Mouse (Mus musculus) skeletal muscle tissue, adult 2 months (tissue): ENCODE measurements at regions not wholly inside any gene's neighbourhood (a gene's known extent, or its start where the extent isn't known, plus 50 kb on each side); places are given as distances from the start of the nearest gene placed in this dataset.

ENCODE experiments used
- DNase-seq: peaks from one replicate; pipeline ENCODE4 v3.0.0-alpha.2; 2012; ENCODE audit warnings: low read depth, low spot score

DNA sequence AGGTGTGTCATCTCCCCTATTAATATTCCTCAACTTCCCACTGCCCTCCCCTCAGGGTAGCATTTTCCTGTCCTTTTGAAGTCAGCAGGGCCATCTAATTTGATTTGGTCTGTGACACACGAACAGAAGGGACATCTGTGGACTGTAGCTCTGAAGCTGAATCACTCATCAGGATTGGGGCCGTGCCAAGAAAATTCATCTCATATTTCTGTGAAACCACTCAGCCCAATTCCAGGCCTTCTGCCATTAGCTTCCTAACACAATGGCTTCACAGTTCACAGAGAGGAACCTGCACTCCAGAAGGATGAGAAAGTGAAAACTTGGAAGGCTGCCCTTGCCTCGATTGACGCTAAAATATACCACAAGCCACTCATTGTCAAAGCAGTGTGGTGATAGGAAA is 86.1 kb downstream of the Abhd5 start:
- no peak for DNase-seq

DNA sequence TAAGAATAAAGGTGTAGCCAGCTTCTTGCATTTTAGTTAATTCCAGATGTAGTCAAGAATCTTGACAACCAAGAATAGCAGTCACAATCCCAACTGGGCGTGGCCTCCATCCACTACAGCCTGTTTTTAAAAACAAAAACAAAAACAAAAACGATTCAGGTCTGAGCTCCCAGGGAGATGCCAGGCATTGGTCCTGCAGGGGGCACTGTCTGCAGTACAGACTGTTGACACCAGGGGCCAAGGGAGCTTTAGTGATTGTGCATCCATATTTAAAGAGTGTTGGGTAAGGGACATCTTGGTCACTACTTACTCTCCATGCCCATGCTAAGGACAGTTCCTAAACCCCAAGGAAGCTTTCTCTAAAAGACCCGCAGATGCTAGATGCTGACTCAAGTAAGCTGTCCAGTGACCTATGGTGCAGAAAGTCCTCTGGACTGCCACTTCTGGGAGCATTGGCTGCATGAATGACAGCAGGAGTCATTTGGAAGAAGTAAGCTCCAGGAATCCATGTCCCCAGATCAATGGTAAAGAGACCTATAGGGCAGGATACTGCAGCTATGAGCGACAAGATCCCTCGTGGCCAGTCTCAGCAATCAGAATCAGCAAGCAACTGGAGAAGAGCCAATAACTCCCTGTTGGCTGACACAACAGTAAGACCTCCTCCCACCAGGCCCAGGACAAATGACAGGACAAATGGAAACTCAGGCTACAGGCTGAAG is 95.1 kb downstream of the Abhd5 start:
- DNase-seq: no peak

DNA sequence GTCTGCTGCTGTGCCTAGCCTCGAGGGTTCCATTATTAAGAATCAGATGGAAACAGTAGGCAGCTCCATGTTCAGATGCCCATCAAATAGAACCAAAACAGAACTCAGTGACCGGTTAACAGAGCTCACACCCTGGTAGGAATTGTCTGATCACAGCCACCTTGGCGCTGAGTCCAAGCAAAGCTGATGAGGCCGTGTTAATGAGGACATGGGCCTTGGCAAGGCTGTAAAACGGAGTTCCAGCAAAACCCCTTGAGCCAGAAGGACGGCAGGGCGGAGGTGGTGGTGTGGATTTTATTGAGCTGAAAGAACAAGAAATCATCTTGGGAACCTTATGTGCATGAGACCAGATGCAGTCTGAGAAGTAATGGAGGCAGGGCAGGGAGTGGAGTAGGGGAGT is 96.2 kb downstream of the Abhd5 start:
- no peak for DNase-seq

DNA sequence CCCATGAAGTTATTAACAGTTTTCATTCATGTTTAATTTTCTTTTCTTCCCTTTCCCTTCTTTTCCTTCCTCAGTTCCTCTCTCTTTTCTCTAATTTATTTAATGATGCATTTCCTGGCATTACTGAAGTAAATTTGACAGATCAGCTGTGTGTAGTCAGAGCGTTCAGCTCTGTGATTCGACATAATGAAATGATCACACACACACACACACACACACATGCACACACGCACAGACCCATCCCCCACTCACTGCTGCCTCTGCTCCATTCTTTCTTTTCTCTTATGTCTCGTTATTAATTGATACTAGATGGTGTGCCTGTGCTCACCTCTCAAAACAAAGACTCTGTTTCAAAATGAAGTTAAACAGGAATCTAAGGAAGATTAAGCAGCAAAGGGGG is 96.9 kb downstream of the Abhd5 start:
- DNase-seq: no peak

DNA sequence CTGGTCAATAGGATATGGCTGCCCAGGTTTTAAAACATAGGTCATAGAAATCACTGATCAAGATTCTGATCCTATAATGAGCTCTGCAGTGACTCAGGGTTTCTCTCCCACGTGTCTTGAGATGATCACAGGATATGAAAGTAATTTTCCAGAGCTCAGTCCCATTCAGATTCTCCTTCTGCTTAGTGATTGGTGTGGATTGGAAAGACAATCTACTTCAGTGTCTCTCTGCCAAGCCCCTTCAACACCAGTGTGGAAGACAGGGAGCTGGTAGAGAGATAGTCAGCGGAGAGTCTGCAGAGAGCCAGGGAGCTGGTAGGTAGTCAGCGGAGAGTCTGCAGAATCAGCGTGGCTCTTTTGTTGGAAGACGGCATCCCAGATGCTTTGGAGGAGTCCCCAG is 99.1 kb downstream of the Abhd5 start:
- DNase-seq: no peak

DNA sequence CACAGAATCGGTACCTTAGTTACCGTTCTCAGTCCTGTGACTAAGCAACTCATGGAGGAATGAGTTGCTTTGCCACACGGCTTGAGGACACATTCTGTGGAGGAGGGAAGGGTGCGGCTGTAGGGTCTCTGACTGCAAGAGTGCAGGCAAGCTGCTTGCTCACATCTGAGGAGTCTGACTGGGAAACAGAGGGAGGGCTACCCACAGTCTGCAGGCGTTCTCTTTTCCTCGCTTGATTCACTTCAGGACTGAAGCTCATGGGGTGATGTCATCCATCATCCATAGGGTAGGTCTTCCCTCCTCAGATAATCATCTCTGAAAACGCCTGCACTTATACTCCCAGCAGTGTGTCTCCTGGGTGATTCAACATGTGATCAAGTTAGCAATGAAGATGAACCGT is 103.9 kb downstream of the Abhd5 start:
- DNase-seq: no peak

DNA sequence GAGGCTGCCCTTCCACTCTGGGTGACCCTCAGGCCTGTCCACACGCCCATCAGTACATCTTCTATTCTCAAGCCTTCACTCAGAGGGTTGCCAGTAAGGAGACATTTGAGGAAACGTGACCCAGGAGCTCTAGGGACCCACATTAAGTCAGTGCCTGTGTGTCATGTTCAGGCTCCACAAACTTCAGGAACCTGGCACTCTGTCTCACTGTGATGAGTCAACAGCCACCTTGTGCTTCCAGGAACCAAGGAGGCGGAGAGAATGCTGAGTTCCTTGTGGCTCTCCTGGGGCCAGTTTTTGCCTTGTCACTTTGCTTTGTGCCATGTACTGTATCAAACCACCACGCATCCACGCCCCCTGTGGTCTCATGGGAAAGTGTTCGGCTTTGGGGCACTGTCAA is 104.4 kb downstream of the Abhd5 start:
- DNase-seq: no peak

DNA sequence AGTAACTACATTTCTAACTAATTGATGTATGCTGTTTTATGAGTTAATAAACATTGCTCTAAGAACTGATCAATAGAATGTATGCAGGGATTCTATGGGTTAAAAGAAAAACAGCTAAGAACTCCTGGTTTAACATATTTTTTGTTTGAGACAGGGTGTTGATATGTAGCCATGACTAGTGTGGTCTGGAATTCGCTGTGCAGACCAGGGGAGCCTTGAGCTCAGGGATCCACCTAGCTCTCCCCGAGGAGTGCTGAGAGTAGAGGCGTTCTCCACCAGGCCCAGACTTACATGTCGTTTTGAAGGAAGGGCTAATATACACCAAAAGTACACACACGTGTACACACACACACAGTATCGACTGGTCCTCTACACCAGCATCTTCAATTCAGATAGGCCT is 108.1 kb downstream of the Abhd5 start:
- DNase-seq: no peak

DNA sequence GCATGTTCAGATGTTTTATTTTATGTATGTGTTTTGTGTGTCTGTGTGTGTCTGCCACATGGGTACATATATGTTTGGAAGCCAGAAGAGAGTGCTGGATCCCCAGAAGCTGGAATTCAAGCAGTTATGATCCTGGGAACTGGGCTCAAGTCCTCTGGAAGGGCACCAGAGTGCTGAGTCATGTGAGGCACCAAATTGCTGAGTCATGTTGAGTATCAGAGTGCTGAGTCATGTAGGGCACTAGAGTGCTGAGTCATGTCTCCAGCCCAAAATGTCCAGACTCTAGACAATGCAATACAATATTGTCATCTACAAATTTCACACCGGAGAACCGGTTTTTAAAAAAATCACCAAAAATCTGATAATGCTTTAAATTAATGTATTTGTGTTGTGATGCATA is 120.1 kb downstream of the Abhd5 start:
- no peak for DNase-seq

DNA sequence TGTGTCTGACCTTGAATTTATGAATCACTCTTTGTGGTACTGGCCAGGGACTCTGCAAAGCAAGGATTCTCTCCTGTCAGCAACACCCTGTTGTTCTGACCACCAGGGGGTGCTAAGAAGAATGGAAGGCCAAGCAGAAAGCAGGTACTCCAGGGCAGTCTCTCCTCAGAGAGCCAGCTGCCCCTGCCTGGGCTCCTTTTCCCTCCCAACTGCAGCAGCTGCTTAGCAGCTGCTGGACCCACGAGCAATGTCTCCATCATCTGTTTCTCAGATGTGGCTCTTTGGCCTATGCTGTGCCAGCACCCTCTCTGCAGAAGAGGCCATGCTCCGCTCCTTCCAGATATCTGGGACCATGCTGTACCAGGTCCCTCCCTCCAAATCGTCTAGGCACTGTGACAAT is 124.9 kb downstream of the Abhd5 start:
- no peak for DNase-seq

DNA sequence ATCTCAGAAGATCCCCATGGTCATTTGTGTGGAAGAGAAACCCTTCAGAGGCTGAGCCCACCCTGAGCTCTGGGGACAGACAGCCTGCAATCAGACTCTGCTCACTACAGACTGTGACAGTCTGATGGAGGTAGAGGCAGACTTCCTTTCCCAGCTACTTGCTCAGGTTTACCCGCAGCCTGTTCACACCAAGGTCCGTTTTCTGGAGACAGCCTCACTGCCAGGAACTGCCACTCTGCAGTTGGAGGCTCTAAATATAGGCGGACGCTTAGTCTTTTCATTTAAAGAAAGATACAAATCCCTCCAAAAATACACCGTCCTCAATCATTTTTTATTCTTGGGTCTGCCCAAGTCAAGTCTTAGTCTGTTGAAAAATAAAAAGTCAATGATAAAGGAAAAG is 135.6 kb downstream of the Abhd5 start:
- DNase-seq: no peak

DNA sequence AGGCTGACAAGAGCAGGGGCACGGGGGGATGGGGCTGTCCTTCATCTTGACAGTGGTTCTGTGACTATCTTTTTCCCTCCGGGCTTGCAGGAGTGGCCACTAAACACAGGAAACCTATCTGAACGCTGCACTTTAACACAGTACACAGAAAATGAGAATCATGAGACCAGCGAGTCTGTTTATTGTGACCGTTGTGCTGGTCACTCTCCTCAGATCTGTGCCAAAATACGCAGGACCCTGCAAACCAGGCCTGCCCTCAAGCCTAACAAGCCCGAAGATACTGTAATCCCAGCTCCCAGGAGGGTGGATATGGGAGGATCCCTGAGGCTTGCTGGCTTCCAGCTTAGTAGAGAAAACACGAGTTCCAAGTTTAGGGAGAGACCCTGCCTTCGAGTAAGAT is 143.3 kb downstream of the Abhd5 start:
- no peak for DNase-seq

DNA sequence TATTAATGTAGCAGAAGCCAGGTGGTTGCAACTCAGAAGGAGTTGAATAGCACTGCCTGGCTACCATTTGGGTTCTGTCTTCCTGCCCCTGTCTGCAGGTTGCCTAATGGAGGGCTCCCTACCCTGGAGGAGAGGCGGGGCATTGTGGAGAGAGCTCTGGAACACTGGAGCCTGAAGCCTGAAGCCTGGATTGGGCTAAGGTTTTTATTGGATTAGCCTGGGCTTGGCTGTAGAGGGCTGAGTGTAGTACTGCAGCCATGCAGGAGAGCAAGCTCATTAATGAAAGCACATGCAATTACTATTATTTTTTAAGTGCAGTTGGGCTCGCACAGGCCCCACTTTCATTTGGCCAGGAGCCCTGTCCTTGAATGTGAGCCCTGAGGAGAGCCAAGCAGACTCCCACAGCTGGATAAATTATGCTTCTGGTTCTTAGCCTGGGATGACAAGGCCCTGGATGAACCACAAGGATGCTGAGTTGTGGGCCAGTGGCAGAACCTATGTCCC is 145.1 kb downstream of the Abhd5 start:
- DNase-seq: no peak

DNA sequence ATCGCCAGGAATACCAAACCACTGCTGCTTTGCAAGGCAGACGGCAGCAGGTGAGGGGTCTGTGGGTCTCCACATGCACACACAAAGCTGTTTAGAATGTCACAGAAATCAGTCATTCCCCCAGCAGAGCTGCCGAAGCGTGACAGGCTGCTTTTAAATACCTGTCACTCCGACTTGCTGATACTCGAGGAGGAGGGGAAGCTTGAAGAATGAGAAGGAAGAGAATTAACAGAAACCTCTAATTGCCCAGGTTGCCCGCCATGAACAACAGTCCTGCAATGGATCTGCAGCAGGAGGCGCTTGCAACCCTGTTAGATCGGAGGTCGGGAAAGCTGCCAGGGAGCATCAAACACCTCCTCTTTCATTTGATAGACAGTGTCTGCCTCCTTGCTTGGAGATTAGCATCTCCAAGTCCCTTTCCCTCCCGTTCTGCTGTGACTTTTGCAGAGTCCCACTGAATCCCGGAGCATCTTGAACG is 150.5 kb downstream of the Abhd5 start:
- no peak for DNase-seq

DNA sequence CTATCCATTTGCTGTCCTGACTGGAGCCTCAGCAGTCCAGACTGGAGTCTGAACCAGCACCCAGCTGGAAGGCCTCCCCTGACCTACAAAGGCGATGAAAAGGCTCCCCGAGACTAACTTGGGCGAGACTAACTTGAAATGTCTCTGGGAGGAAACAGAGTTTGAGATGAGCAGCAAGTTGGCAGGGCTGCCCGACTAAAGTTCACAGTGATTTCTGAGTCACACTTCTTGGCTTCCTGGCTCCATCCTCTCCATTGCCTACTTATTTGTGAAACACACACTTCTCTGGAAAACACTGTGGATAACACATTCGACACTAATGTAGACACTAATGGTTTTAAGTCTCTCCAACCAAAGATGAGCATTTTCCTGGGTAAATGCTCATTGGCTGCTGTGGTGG is 170.2 kb downstream of the Abhd5 start:
- peak; percentile 0 for DNase-seq

DNA sequence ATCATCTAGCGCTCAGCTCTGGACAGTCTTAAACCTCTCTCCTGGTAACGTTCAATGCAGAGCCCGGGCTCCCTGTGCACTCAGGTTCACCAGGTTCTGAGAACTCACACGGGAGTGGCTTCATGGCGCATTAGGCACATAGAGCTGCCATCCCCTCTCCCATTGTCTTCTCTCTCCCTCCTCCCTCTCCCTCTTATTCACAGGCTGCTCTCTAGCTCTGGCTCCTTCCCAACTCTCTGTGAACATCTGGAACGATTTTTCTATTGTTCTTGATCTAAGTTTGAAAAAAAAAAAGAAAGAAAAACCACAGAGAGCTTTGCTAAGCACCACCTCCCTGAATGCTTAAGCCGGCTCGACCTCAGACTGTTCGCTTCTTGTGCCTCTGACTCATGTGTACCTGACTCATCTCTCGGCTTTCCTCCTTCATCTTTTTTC is 174.2 kb downstream of the Abhd5 start:
- no peak for DNase-seq

DNA sequence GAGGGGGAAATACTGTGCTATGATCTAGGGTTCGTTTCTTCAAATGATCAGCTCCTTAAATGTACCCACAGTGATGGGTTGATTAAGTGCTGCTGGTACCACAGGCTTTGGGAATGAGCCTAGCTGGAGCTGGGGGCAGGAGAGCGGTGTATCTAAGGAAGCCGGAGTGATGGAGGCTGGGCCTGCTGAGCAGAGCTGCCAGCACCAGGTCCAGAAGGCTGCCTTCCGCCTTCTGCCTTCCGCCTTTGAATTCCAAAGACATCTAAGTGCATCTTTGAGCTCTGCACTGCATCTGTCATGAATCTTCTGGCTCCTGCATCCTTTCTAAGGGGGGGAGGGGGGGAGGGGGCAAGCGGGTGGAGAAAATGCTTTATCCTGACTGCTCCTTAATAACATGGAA is 176.9 kb downstream of the Abhd5 start:
- DNase-seq: no peak

DNA sequence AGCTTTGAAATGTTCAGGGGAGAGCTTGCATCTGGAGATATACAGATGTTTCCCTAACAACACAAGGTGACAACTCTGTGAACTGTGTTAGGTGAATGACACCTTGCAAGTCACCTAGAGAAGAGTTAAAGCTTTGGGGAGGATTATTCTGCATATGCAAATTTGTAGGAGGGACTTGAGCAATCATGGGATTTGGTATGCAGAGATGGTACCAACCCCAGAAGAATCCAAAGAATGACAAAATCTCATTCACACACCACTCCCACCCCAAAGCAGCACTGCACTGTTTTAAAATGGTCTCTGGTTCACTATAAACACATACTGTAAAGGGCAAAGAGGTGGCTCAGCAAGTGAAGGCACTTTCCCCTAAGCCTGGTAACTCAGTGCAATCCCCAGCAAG is 178.3 kb downstream of the Abhd5 start:
- no peak for DNase-seq

DNA sequence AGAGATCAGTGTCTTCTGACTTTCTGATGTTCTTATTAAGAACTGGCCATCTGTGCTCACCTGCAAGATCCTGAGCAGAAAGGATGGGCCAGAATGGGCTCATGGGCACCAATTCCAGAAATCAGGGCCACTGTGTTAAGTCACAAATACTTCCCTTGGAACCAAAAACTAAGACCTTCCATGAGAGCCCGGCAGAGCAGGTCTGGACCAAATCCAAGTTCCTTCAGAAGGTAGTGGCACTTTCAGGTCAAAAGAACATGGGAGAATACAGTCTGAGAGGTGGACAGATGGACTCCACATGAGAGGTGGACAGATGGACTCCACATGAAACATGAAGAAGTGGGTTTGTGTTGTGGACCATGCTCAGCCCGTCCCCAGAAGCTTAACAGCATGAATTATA is 180.4 kb downstream of the Abhd5 start:
- no peak for DNase-seq

DNA sequence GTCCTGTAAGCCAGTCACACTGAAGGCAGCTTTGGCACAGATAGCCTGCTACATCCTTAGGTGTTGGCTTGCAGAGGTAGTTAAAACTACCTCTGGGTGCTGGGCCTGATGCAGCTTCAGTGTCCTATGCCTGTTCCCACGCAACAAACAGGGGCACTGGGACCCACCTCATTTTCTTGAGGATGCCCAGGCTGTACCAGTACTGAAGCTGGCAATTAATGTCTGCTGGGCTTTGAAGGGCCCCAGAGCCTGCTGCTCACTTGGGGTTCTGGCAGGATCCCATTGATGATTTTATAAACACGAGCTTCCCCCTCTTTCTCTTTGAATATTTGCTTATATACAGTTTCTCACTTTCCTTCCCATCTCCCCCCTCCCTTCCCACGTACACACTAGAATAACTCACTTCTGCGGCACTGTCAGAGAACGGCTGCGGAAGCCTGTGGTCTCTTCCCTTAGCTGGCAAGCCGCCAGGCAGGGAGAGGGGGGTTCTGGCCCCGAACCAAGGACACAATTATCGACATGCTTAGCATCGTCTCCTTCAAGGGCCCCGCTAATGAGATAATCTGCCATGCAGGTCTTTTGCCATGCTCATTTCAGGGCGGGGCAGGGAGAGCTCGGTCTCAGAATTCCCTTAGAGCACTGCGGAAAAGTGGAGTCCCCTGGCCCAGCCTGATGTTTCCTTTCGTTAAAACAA is 182.9 kb downstream of the Abhd5 start:
- no peak for DNase-seq

DNA sequence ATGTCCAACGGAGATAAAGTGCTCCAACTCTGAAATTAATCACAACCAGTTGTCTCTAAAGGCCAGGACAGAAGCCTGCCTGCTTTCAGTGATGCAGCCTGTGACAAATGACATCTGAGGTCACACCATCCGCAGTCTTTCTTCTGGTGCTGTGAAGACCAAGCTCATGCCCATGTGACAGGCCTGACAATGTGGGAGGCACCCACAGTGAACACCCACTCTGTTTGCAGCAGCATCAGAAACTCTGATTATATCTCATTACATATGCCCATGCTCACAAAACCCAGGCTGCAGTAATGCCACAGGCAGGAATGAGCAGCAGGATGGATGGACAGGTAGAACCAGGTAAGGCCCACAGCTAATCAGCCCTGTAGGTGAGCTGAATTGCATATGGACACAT is 183.6 kb downstream of the Abhd5 start:
- DNase-seq: no peak

DNA sequence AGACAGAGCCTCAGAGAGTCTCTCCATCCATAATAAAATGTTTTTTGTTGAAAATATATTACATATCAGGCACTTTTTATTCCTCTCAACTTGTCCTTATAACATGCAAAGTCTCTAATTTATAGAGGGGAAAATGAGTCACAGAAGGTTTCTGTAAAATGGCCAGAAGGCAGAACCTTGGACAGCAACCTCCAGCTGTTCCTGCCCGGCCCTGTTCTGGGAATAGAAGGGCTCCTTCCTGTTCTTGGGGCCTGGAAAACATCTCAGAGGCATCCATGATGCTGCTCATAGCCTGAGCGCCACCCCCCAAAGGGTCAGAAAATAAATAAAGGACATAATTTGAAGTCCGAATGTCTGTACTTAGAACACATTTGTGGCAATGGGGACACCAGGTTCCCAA is 188.7 kb downstream of the Abhd5 start:
- DNase-seq: no peak

DNA sequence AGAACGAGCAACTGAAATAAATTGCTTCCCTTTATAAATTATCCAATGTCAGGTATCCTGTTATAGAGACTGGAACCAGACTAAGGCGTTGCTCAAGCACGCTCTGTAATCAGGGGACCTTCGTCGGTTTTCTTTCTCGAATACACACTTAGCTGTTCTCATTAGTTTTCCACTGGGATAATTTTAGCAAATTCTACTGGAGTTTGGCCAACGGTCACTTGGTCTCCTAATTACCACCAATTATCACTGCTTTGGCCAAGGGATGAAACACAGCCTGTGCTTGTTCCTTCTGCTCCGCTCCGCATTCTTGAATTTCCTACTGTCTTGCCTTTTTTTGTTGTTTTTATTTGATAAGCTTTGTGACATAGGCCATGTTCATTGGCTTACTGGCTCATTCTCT is 191.1 kb upstream of the Topaz1 start:
- no peak for DNase-seq
